Mouse (Mus musculus) bone marrow macrophage, adult 2 months (primary cell): ENCODE measurements around the gene Efnb2.

ENCODE experiments used
- CTCF ChIP-seq: IDR thresholded peaks from 2 replicates; pipeline ENCODE4 v1.5.1; 2012; ENCODE audit warnings: low read depth, mild to moderate bottlenecking, low read length, moderate library complexity
- POLR2A ChIP-seq: IDR thresholded peaks from 2 replicates; pipeline ENCODE4 v1.6.1; 2012; ENCODE audit warnings: mild to moderate bottlenecking, low read depth, low read length, borderline replicate concordance

DNA sequence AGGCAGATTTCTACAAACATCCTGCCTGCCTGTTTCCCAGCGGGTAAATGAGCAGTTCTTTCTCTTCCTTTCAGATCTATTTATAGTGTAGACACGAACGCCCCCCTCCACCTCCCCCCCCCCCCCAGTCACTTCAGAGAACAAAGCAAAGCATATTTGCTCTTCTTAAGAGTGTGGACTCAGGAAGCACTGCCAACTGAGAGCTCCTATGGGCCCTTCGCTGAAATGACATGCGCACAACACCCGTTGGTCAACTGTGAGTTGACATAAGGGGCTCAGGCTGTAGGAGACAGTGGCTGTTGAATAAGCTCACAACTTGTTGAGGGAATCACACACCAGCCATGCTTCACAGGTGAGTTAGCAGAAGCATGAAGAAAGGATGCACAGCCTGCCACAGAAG is 84.8 kb downstream of the Efnb2 start:
- no peak for TF ChIP-seq POLR2A
- TF ChIP-seq CTCF = no peak
